Mouse (Mus musculus): ENCODE results near the gene Gpr108.

Gpr108 gene

GRCm38 (mm10) chr17:57247393-57248200, 649 bp downstream of the Gpr108 start:
- no peaks in the 10 kb centered on the region for H3K27me3 ChIP-seq (ENCODE audit: insufficient read depth, low read length)
- TF ChIP-seq CTCF (conservative IDR thresholded peaks at IDR 0.05; ENCODE audit: low read length) (no peak), POU5F1 (IDR thresholded peaks at IDR 0.05; ENCODE audit: borderline replicate concordance, low read length) (no peak), NANOG (IDR thresholded peaks at IDR 0.05; ENCODE audit: borderline replicate concordance, low read length) (no peak)

GRCm38 (mm10) chr17:57246663-57247392, 1.4 kb downstream of the Gpr108 start:
- H3K36me3 ChIP-seq (ENCODE audit: insufficient read depth, low read length): peaks cover 48% of the 10 kb centered on the region
- peak overlapping the region; percentile 97 for H3K4me3 ChIP-seq (replicated peaks; ENCODE audit: low read length)
- H3K27me3 ChIP-seq (ENCODE audit: insufficient read depth, low read length): no peaks in the 10 kb centered on the region
- H3K4me1 ChIP-seq (replicated peaks; ENCODE audit: low read depth, low read length): peaks cover 43% of the 10 kb centered on the region
- H3K9me3 ChIP-seq (ENCODE audit: low read length): no peaks in the 10 kb centered on the region
- TF ChIP-seq CTCF (conservative IDR thresholded peaks at IDR 0.05; ENCODE audit: low read length): no peak
- TF ChIP-seq POU5F1 (IDR thresholded peaks at IDR 0.05; ENCODE audit: borderline replicate concordance, low read length): no peak
- TF ChIP-seq NANOG (IDR thresholded peaks at IDR 0.05; ENCODE audit: borderline replicate concordance, low read length): no peak

More at GRCm38 (mm10) chr17:57247393-57248200, 649 bp downstream of the Gpr108 start:
- Histone ChIP-seq H3K4me1 (replicated peaks; ENCODE audit: low read depth, low read length) (peaks cover 48% of the 10 kb centered on the region), H3K4me3 (replicated peaks; ENCODE audit: low read length) (peak overlapping the region; percentile 97), H3K36me3 (ENCODE audit: insufficient read depth, low read length) (peaks cover 49% of the 10 kb centered on the region), H3K9me3 (ENCODE audit: low read length) (no peaks in the 10 kb centered on the region)

GRCm38 (mm10) chr17:57245311-57245929, 2.8 kb downstream of the Gpr108 start:
- Histone ChIP-seq H3K4me3 (replicated peaks; ENCODE audit: low read length) (no peak overlapping the region), H3K4me1 (replicated peaks; ENCODE audit: low read depth, low read length) (peaks cover 29% of the 10 kb centered on the region), H3K9me3 (ENCODE audit: low read length) (no peaks in the 10 kb centered on the region), H3K36me3 (ENCODE audit: insufficient read depth, low read length) (peaks cover 43% of the 10 kb centered on the region), H3K27me3 (ENCODE audit: insufficient read depth, low read length) (no peaks in the 10 kb centered on the region)
- TF ChIP-seq POU5F1 (IDR thresholded peaks at IDR 0.05; ENCODE audit: borderline replicate concordance, low read length): no peak
- TF ChIP-seq CTCF (conservative IDR thresholded peaks at IDR 0.05; ENCODE audit: low read length): no peak
- no peak for TF ChIP-seq NANOG (IDR thresholded peaks at IDR 0.05; ENCODE audit: borderline replicate concordance, low read length)

DNA sequence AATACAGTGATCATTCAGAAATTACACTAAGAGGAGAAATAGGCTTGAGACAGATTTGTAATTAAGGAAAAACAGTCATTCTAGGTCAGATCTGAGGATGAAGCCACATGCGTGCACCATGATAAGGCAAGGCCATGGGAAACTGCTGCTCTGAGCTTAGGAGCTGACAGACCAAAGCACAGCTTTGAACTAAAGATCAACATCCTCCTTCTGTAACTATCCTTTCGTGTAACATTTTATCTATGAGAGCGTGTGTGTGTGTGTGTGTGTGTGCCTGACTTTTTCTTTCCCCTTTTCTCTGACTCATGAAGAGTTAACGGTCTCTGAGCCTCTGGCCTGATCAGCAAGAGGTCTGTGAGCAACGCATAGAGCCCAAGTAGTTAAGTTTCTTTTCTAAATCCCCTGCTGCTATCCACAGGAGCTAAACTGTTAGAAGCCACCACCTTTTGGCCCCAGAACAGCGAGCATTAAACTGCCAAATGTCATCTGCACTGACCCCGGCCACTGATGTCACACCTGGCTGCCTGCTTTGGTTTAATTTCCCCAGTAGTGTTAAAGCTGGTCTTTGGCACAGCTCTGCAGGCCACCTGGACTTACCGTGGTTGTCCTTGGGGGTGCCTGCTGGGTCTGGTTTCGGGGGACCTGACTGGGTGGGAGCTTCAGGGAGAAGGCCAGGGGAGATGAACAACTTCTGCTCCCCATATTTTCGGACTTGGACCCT, 4.4 kb downstream of the Gpr108 start:
- peaks cover 21% of the 10 kb centered on the region for H3K4me1 ChIP-seq (replicated peaks; ENCODE audit: low read depth, low read length)
- no peaks in the 10 kb centered on the region for H3K9me3 ChIP-seq (ENCODE audit: low read length)
- no peak for TF ChIP-seq CTCF (conservative IDR thresholded peaks at IDR 0.05; ENCODE audit: low read length)
- TF ChIP-seq NANOG (IDR thresholded peaks at IDR 0.05; ENCODE audit: borderline replicate concordance, low read length): no peak
- TF ChIP-seq POU5F1 (IDR thresholded peaks at IDR 0.05; ENCODE audit: borderline replicate concordance, low read length): no peak
- H3K4me3 ChIP-seq (replicated peaks; ENCODE audit: low read length): no peak overlapping the region
- H3K27me3 ChIP-seq (ENCODE audit: insufficient read depth, low read length): no peaks in the 10 kb centered on the region
- peaks cover 43% of the 10 kb centered on the region for H3K36me3 ChIP-seq (ENCODE audit: insufficient read depth, low read length)

- TF ChIP-seq POU5F1 (IDR thresholded peaks at IDR 0.05; ENCODE audit: borderline replicate concordance, low read length): no peak
- TF ChIP-seq NANOG (IDR thresholded peaks at IDR 0.05; ENCODE audit: borderline replicate concordance, low read length): no peak
- TF ChIP-seq CTCF (conservative IDR thresholded peaks at IDR 0.05; ENCODE audit: low read length): no peak
- H3K36me3 ChIP-seq (ENCODE audit: insufficient read depth, low read length): peaks cover 46% of the 10 kb centered on the region
- H3K4me3 ChIP-seq (replicated peaks; ENCODE audit: low read length): no peak overlapping the region
- H3K27me3 ChIP-seq (ENCODE audit: insufficient read depth, low read length): no peaks in the 10 kb centered on the region
- H3K9me3 ChIP-seq (ENCODE audit: low read length): no peaks in the 10 kb centered on the region
- peaks cover 14% of the 10 kb centered on the region for H3K4me1 ChIP-seq (replicated peaks; ENCODE audit: low read depth, low read length)
Observed at GRCm38 (mm10) chr17:57237181-57237580, 11.1 kb downstream of the Gpr108 start.

DNA sequence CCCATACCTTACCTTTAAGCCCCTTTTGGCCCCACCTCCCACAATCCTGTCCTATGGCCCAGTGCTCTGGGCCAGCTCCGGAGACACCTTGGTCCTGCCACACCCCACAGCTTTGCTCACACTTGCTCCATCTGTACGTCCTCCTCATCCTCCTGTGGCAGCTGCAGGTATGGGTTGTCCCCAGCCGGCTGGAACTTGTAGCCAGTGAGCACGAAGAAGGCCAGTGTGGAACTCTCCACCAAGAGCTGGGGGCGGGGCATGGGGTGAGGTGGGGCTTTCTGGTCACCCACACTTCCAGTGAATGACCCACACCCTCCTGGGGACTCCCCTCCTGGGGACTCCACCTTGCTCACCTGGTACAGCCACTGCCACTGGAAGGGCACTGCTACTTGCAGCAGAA, 12.4 kb downstream of the Gpr108 start:
- H3K4me3 ChIP-seq (replicated peaks; ENCODE audit: low read length): no peak overlapping the region
- H3K36me3 ChIP-seq (ENCODE audit: insufficient read depth, low read length): peaks cover 38% of the 10 kb centered on the region
- TF ChIP-seq CTCF (conservative IDR thresholded peaks at IDR 0.05; ENCODE audit: low read length) (no peak), NANOG (IDR thresholded peaks at IDR 0.05; ENCODE audit: borderline replicate concordance, low read length) (no peak), POU5F1 (IDR thresholded peaks at IDR 0.05; ENCODE audit: borderline replicate concordance, low read length) (no peak)
- no peaks in the 10 kb centered on the region for H3K9me3 ChIP-seq (ENCODE audit: low read length)
- H3K27me3 ChIP-seq (ENCODE audit: insufficient read depth, low read length): no peaks in the 10 kb centered on the region
- peaks cover 14% of the 10 kb centered on the region for H3K4me1 ChIP-seq (replicated peaks; ENCODE audit: low read depth, low read length)

- H3K9me3 ChIP-seq (ENCODE audit: low read length): no peaks in the 10 kb centered on the region
- H3K36me3 ChIP-seq (ENCODE audit: insufficient read depth, low read length): peaks cover 38% of the 10 kb centered on the region
- H3K4me1 ChIP-seq (replicated peaks; ENCODE audit: low read depth, low read length): peaks cover 14% of the 10 kb centered on the region
- TF ChIP-seq CTCF (conservative IDR thresholded peaks at IDR 0.05; ENCODE audit: low read length): no peak
- no peak for TF ChIP-seq NANOG (IDR thresholded peaks at IDR 0.05; ENCODE audit: borderline replicate concordance, low read length)
- no peak for TF ChIP-seq POU5F1 (IDR thresholded peaks at IDR 0.05; ENCODE audit: borderline replicate concordance, low read length)
- H3K4me3 ChIP-seq (replicated peaks; ENCODE audit: low read length): no peak overlapping the region
- no peaks in the 10 kb centered on the region for H3K27me3 ChIP-seq (ENCODE audit: insufficient read depth, low read length)
Observed at GRCm38 (mm10) chr17:57234254-57234928, 13.9 kb downstream of the Gpr108 start.

Data from E14TG2a.4 (cell line).